Mouse (Mus musculus) midbrain, embryonic 14.5 days (tissue): ENCODE measurements at regions not wholly inside any gene's neighbourhood (a gene's known extent, or its start where the extent isn't known, plus 50 kb on each side); places are given as distances from the start of the nearest gene placed in this dataset.

Source experiments
- ATAC-seq: fragments of 200-750 bp; cut with Nextera tagmentation; 2 replicates; pipeline ENCODE4 v1.8.0; 2017; ENCODE audit warnings: moderate number of reproducible peaks, moderate library complexity; ENCODE audit not compliant: low FRiP score, low TSS enrichment
- DNase-seq: peaks from one replicate; pipeline ENCODE4 v3.0.0-alpha.2; 2015
- H3K27ac ChIP-seq: fragments of 300-500 bp; sonication (generic); replicated peaks from 2 replicates; pipeline ENCODE4 v1.5.1; 2014; ENCODE audit warnings: mild to moderate bottlenecking, low read depth, low read length, moderate library complexity
- H3K27me3 ChIP-seq: fragments of 300-500 bp; sonication (generic); 2 replicates; pipeline ENCODE4 v1.6.1; 2014; ENCODE audit warnings: low read length, control low read depth, mixed read lengths; ENCODE audit not compliant: control insufficient read depth, insufficient read depth
- H3K36me3 ChIP-seq: fragments of 300-500 bp; sonication (generic); 2 replicates; pipeline ENCODE4 v1.6.1; 2014; ENCODE audit warnings: low read length, control low read depth; ENCODE audit not compliant: control insufficient read depth, insufficient read depth
- H3K4me1 ChIP-seq: fragments of 300-500 bp; sonication (generic); 2 replicates; pipeline ENCODE4 v1.6.1; 2014; ENCODE audit warnings: mild to moderate bottlenecking, antibody characterized with exemption, low read length, control low read depth; ENCODE audit not compliant: control insufficient read depth, insufficient read depth
- H3K4me2 ChIP-seq: fragments of 300-500 bp; sonication (generic); 2 replicates; pipeline ENCODE4 v1.6.1; 2014; ENCODE audit warnings: mild to moderate bottlenecking, low read length, moderate library complexity
- H3K4me3 ChIP-seq: fragments of 300-500 bp; sonication (generic); replicated peaks from 2 replicates; pipeline ENCODE4 v1.5.1; 2014; ENCODE audit warnings: low read depth, low read length
- H3K9ac ChIP-seq: fragments of 300-500 bp; sonication (generic); replicated peaks from 2 replicates; pipeline ENCODE4 v1.6.1; 2014; ENCODE audit warnings: mild to moderate bottlenecking, low read length, moderate library complexity
- H3K9me3 ChIP-seq: fragments of 300-500 bp; sonication (generic); 2 replicates; pipeline ENCODE4 v1.6.1; 2016; ENCODE audit warnings: low read length, control low read depth, mixed read lengths; ENCODE audit not compliant: control insufficient read depth
- WGBS: fragments of 180-500 bp; shearing (Covaris S2); extraction: QIAGEN DNeasy Blood & Tissue Kit; methylation state at CpG from one replicate; pipeline ENCODE4 v1.1.7; 2014; 5-methylcytosine and 5-hydroxymethylcytosine counted together

DNA sequence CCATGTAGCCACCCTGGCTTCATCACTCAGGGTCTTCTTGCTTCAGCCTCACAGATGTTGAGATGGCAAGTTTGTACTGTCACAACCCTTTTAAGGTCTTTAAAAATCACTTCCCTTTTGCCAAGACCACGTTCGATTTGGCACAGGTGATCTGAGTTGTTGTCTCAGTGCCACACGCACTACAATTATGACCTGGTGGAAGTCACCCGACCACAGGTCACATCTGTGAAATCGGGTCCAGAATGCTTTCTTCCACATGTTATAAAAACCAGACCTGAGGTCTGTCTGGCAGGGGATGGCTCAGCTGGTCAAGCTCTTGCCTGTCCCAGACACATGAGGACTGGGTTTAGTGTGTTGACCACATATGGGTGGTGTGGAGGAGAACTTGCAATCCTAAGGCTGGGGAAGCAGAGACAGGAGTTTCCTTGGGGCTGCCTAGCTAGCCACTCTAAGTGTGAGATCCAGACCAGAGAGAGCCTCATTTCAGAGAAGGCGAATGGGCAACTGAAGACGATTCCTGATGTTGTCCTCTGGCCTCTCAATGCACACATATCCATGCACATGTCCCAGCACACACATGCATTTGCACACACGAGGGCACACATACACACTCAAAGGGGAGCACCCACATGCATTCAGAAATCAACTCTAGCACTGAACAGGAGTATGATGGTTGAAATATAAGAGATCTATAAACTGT lies 176.4 kb downstream of the Foxo1 start:
- 94% methylated on average over 8 of the region's 8 CpGs for WGBS
- Histone ChIP-seq H3K27me3 (no peaks in the 10 kb centered on the region), H3K9me3 (no peaks in the 10 kb centered on the region), H3K27ac (no peak overlapping the region), H3K4me1 (no peaks in the 10 kb centered on the region), H3K36me3 (no peaks in the 10 kb centered on the region), H3K9ac (no peak overlapping the region), H3K4me2 (no peak overlapping the region), H3K4me3 (no peak overlapping the region)
- DNase-seq: no peak
- no peak for ATAC-seq

DNA sequence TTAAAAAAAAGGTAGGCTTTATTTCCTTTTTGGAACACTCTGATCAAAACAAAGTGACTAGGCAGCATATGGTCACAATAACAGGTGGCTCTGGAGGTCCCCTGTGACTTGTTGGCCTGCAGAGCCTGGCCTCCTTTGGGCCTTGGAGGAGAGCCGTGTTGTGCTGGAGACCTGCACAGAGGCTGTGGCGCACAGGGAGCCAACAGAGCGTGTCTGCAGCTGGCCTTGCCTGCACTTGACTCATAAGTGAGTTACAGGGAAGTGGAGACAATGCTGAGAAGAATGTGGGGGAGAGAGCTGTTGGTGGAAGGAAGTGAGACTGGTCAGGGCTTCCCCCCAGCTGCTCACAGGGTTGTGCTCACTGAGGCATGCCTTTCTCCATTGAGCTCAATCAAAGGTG lies 175.7 kb downstream of the Foxo1 start:
- WGBS: 22% methylated on average over 3 of the region's 3 CpGs

DNA sequence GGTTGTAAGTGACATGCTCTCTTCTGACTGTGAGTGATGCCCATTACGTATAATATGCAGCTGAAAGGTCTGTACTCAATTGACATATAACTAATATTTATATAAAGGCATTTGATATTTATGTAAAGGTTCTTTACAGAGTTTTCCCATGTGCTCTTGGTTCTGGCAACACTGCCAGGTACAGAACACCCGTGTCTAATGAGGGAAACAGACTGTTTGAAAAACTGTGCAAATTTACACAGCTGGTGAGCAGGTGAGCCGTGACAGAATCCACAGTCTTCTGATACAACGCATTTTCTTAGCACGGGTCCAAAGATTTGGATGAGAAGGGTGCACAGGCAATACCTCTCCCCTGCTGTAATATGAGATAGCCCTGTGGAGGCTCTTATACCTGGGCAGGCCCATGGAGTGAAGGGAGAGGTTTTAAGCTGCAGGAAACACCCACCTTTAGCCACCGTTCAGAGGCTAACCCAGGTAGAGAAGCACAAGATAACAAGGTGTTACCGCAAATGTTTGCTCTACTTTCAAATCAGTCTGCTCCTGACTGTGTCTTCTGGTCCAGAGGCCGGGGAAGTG lies 161.0 kb downstream of the Foxo1 start:
- 81% methylated on average over 8 of the region's 8 CpGs for WGBS
- H3K9ac ChIP-seq: no peak overlapping the region
- no peak overlapping the region for H3K4me3 ChIP-seq
- no peak overlapping the region for H3K4me2 ChIP-seq
- ATAC-seq: no peak
- H3K4me1 ChIP-seq: no peaks in the 10 kb centered on the region
- H3K27ac ChIP-seq: no peak overlapping the region
- no peaks in the 10 kb centered on the region for H3K36me3 ChIP-seq
- H3K27me3 ChIP-seq: no peaks in the 10 kb centered on the region
- no peaks in the 10 kb centered on the region for H3K9me3 ChIP-seq
- no peak for DNase-seq

More for the DNA sequence above, 175.7 kb downstream of the Foxo1 start:
- Histone ChIP-seq H3K9ac (no peak overlapping the region), H3K4me2 (no peak overlapping the region), H3K4me1 (no peaks in the 10 kb centered on the region), H3K27ac (no peak overlapping the region), H3K27me3 (no peaks in the 10 kb centered on the region), H3K36me3 (no peaks in the 10 kb centered on the region), H3K9me3 (no peaks in the 10 kb centered on the region), H3K4me3 (no peak overlapping the region)
- DNase-seq: peak; percentile 17
- ATAC-seq: no peak; the same call in 1 of the 2 replicates

DNA sequence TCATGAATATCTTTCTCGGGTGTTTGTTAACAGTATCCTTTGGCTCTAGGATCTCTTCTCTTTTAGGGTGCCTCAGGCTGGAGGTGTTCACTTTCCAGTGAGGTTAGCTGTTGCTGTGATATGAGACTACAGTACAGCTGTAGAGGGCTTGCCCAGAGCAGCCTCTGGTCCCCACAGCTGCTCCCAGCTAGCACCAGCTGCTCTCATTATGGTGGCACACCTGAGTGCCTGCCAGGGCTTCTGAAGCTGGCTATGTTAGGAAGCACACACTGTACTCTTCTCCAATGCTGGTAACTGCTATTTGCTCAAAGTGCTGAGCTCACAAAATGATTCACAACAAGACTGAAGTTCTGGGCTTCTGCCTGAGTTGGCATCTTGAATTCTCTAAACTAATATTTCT lies 154.7 kb downstream of the Foxo1 start:
- Histone ChIP-seq H3K27me3 (no peaks in the 10 kb centered on the region), H3K4me3 (no peak overlapping the region), H3K4me1 (no peaks in the 10 kb centered on the region), H3K27ac (no peak overlapping the region), H3K9ac (no peak overlapping the region), H3K4me2 (no peak overlapping the region), H3K9me3 (no peaks in the 10 kb centered on the region), H3K36me3 (no peaks in the 10 kb centered on the region)
- no peak for ATAC-seq
- no peak for DNase-seq
- 85% methylated on average over 1 of the region's 1 CpGs for WGBS

DNA sequence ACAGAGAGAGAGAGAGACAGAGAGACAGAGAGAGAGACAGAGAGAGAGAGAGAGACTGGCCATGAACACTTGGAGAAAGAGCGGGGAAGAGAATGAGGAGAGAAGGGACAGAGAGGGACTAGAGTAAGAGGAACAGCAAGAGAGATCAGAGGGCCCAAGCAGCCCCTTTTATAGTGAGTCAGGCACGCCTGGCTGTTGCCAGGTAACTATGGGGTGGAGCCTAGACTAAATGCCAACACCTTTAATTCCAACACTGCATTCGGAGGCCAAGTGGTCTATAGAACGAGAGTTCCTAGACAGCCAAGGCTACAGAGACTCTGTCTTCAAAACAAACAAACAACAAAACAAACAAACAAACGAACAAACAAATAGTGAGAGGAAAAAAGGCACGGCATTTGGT lies 148.1 kb downstream of the Foxo1 start:
- H3K27me3 ChIP-seq: no peaks in the 10 kb centered on the region
- H3K4me1 ChIP-seq: peaks cover 5% of the 10 kb centered on the region; the same call in 1 of the 2 replicates
- H3K36me3 ChIP-seq: no peaks in the 10 kb centered on the region
- no peak overlapping the region for H3K27ac ChIP-seq
- no peak for DNase-seq
- 50% methylated on average over 6 of the region's 6 CpGs for WGBS
- H3K4me2 ChIP-seq: no peak overlapping the region
- H3K9me3 ChIP-seq: no peaks in the 10 kb centered on the region
- H3K9ac ChIP-seq: no peak overlapping the region
- ATAC-seq: no peak
- H3K4me3 ChIP-seq: no peak overlapping the region

DNA sequence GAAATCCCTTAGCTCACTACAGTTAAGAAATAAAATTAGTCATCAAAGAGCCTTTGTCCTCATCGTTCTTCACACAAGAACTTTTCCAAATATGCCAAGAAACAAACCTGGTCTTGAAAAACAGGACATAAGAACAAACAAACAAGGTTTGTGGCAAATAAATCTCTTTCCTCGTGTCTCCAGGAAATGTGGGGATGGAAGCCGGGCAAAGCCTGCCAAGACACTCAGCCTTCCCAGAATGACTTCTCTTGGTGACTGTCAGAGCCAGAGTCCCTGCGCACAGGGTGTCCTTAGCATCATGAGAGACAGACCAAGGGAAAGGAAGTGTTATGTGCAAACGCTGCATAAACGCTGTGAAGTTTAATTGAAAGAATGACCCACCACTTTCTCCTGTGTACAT lies 147.2 kb downstream of the Foxo1 start:
- H3K4me1 ChIP-seq: peaks cover 5% of the 10 kb centered on the region; the same call in 1 of the 2 replicates
- no peak overlapping the region for H3K4me2 ChIP-seq
- 41% methylated on average over 6 of the region's 6 CpGs for WGBS
- DNase-seq: no peak
- no peak overlapping the region for H3K4me3 ChIP-seq
- H3K9me3 ChIP-seq: no peaks in the 10 kb centered on the region
- H3K36me3 ChIP-seq: no peaks in the 10 kb centered on the region
- H3K27me3 ChIP-seq: no peaks in the 10 kb centered on the region
- no peak overlapping the region for H3K27ac ChIP-seq
- no peak for ATAC-seq
- H3K9ac ChIP-seq: no peak overlapping the region

DNA sequence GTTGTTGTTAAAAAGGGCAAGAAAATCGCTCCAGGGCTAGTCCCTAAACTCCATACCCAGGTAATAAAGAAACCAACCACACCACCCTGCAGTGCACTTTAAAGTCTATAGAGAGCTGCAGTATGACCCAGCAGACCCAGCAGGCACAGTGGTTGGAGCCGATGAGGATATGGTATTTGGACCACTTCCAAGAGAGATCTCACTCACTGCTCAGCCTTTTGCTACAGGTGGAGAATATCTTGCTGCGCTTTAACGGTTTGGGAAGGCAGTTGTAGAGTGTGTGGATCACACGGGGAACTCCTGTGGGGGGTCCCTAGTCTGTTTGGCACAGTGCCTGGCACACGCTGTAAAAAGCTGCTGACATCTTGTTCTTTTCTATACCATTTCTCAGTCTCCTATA lies 145.9 kb downstream of the Foxo1 start:
- Histone ChIP-seq H3K4me3 (no peak overlapping the region), H3K9me3 (no peaks in the 10 kb centered on the region), H3K36me3 (no peaks in the 10 kb centered on the region), H3K4me1 (peaks cover 5% of the 10 kb centered on the region; the same call in 1 of the 2 replicates), H3K27ac (no peak overlapping the region), H3K4me2 (no peak overlapping the region), H3K27me3 (no peaks in the 10 kb centered on the region), H3K9ac (no peak overlapping the region)
- DNase-seq (no peak), ATAC-seq (no peak)
- 35% methylated on average over 6 of the region's 6 CpGs for WGBS

DNA sequence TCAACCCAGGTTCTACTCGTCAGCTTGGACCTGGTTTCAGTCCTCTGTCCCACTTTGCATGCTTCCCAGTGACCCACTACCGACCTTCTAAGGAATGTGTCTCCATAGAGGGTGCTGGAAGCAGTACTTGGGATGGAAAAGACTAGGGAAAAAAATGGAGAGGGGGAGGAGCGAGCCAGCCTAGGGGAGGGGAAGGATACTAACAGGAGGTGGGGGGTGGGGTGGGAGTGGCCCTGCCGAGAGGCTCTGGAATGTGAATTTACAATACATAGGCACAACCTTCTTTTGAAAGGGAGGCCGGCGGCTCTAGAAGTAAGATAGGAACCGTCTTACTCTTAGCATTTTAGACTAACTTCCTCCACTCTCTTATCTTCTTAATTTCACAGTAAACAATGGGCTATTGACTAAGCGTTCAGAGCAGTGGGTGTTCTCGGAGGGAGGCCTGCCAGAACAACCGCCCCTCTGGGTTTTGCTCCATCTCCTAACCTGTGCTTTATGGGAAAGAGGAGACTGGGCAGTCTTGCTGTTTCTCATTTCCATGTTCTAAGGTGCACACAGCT lies 145.1 kb downstream of the Foxo1 start:
- ATAC-seq (no peak), DNase-seq (peak; percentile 32)
- 10% methylated on average over 10 of the region's 10 CpGs for WGBS
- Histone ChIP-seq H3K4me1 (peaks cover 5% of the 10 kb centered on the region; the same call in 1 of the 2 replicates), H3K4me2 (no peak overlapping the region), H3K9ac (no peak overlapping the region), H3K36me3 (no peaks in the 10 kb centered on the region), H3K27me3 (no peaks in the 10 kb centered on the region), H3K4me3 (no peak overlapping the region), H3K9me3 (no peaks in the 10 kb centered on the region), H3K27ac (no peak overlapping the region)

DNA sequence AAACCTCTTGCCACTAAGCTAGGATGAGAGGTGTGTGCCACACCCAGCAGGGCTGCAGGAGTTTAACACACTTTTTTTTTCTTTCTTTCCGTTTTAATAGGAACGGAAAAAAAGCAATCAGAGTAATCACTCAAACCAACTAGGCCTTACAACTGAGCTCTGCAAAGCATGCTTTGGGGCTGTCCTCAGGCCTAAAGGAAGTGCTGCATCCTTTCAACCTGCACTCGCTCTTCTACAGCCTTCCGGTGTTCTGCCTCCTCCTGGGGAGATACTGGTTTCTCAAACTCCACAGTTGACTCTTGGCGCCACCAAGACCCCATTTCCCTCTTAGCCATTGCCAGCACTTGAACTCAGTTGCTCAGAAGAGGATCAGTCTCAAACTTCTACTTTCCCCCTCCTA lies 143.2 kb downstream of the Foxo1 start:
- Histone ChIP-seq H3K36me3 (no peaks in the 10 kb centered on the region), H3K27ac (no peak overlapping the region), H3K4me2 (no peak overlapping the region), H3K4me3 (no peak overlapping the region), H3K27me3 (no peaks in the 10 kb centered on the region), H3K9ac (no peak overlapping the region), H3K9me3 (no peaks in the 10 kb centered on the region), H3K4me1 (peaks cover 5% of the 10 kb centered on the region; the same call in 1 of the 2 replicates)
- ATAC-seq (no peak), DNase-seq (no peak)
- WGBS: 93% methylated on average over 5 of the region's 5 CpGs
